Mouse (Mus musculus) testis, postnatal 10 days (tissue): ENCODE measurements at regions not wholly inside any gene's neighbourhood (a gene's known extent, or its start where the extent isn't known, plus 50 kb on each side); places are given as distances from the start of the nearest gene placed in this dataset.

ENCODE experiments used
- DNase-seq: peaks from one replicate; pipeline ENCODE4 v3.0.0; 2021; ENCODE audit warnings: low spot score

GRCm38 (mm10) chr6:143487003-143487402 lies 320.0 kb downstream of the Etnk1 start:
- no peak for DNase-seq

DNA sequence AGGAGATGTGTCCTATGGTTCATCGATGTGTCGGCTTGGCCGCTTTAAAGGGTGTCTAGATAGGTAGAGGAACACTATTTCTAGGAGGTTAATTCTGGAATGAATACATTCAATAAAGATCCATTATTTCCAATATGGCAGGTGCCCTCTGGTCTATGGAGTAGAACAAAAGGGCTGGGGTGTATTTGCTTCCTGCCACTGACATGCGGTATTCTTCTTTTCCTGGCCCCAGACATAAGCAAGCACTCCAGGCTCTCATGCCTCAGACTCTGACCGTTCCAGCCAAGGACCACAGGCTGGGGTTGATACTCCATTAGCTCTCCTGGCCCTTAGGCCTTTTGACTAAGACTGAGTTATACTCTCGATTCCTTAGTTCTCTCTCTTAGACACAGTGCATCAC lies 323.0 kb downstream of the Etnk1 start:
- no peak for DNase-seq

DNA sequence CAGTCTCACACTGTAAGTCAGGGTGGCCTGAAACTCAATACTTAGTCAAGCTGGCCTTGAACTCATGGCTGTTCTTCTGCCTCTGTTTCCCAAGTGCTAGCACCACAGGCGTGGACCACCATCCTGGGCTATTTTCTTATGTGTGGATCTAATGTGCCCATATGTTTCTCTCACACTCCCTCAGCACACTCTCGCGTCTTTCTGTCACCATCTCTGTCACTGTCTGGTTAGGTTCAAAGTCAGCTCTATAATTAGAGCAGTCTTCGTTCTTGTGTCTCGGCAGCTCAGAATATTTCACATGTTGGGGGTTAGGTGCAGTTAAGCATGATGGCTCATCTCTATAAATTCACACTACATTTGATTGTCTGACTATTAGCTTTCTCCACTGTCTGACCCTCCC lies 324.4 kb downstream of the Etnk1 start:
- DNase-seq = no peak

GRCm38 (mm10) chr6:143493543-143493942 lies 326.5 kb downstream of the Etnk1 start:
- no peak for DNase-seq

GRCm38 (mm10) chr6:143494341-143494740 lies 327.3 kb downstream of the Etnk1 start:
- DNase-seq = no peak

GRCm38 (mm10) chr6:143494886-143495285 lies 327.9 kb downstream of the Etnk1 start:
- DNase-seq = no peak

- DNase-seq = no peak
These were observed 331.7 kb downstream of the Etnk1 start for GRCm38 (mm10) chr6:143498764-143499163.

GRCm38 (mm10) chr6:143499259-143500043 lies 332.4 kb downstream of the Etnk1 start:
- DNase-seq = no peak

GRCm38 (mm10) chr6:143502803-143503202 lies 335.8 kb downstream of the Etnk1 start:
- DNase-seq = no peak

DNA sequence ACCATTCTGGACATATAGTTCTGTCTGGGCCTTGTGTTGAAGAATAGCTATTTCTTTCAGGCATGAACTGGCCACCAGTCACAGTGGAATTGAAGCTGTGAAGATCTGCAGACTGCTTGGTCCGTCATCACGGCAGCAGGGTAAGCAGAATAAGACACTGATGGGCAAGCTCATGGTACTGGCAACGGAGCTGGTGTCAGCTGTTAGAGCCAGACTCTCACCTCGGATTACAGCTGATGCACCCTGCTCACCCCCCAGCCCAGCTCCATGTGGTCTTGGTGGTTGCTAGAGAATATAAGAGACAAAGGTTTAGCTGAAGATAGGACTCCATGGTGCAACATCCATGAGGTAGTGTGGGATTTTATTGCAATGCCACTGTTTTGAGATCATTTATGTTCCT lies 336.9 kb downstream of the Etnk1 start:
- no peak for DNase-seq

DNA sequence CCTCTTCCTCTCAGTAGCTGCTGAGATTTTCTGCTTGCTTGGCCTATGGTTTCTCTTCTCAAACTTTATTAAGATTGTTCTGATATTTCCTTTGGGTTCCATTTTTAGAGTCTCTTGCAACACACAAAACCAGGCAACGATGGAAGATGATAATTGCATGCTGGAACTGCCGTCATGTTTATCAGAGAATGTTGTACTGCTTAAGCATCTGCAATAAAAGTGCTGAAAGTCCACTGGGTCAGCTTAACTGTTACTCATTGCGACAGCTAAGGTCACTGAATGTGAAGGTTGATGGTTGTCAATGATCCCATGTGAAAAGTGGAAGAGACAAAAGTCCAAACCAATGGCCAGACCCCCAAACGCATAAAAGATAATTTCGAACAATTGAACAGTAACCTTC lies 346.4 kb downstream of the Etnk1 start:
- no peak for DNase-seq

DNA sequence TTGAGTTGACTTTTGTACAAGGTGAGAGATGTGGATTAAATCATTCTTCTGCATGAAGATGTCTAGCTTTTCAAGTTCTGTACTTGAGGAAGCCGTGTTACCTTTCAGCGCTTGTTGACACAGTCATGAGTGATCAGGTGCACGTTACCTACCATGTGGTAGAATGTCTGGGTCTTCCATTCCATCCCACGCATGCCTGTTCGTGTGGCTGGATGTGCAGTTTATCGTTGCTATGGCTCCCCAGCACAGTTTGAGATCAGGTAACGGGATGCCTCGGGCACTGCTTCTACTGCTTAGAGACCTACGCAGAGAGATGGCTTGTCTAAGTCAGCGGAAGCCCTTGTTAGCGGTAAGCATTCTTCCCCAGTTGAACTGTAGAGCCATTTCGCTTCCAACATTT lies 348.1 kb downstream of the Etnk1 start:
- DNase-seq = no peak

DNA sequence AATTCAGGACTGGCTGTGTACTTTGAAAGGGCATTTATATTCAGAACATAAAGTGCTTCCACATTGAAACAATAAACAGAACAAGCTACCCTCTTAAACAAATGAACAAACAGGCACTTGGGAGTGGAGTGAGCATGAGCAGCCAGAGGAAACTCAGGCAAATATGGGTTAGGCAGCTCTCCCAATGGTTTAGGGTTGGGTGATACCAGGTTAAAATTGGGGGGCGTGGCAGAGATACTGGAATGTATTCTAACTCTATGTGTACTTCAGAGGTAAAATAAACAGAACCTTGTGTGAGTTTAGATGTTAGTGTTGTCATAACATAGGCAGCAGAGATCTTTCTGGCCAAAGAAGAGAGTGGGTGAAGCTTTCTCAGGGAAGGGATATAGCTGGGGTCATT lies 349.7 kb downstream of the Etnk1 start:
- DNase-seq = no peak

DNA sequence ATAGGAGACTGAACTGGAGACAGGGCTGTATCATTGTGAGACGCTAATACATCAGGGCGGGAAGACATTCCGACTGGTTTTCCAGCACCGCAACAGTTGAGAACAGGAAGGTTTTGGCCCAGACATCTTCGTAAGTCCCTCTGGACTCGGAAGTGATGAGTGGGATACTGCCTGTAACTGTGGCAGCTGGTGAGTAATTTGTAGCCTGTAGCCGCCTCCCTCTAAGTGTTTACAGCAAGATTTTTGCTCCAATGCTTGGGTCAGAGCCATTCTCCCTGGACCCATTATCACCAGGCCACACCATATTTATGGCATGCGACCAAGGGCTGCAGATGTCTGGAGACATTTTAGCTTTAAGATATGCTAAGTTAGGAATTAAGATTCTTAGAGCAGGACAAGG lies 351.5 kb downstream of the Etnk1 start:
- DNase-seq = no peak

GRCm38 (mm10) chr6:143519668-143520067 lies 352.6 kb downstream of the Etnk1 start:
- no peak for DNase-seq

DNA sequence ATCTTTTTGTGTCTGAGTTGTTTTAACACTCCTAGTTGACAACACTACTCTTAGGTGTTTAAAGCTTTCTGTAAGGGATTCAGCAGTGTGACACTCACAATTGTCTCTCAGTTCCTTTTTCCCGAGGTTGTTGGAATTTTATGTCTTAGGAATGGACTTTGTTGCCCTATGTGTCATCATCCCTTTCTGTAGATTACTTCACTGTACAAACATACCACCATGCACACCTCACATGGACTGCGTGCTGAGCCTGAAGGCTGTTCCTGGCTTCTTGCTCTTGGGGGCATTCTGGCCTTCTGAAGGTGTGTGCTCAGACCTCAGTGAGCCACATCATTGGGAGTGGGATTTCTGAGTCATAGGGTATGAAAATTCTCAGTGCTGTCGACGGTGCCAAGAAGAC lies 358.1 kb downstream of the Etnk1 start:
- no peak for DNase-seq

DNA sequence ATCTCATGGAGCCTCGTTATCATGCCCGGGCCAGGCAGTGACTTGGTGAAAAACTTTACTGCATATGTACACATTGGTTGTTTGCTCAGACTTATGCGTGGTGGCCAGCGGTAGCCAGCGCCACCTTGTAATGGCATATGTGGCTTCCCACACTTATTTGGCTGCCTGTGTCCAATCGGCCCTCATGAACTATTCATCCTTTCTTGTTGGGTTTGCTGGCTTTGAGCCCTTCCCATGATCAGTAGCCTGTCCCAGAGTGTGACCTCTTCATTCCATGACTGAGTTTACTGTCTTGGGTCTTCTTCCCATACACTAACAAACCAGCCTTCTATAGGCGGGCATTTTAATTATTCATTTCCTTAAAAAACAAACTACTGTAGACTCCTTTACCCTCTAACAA lies 361.9 kb downstream of the Etnk1 start:
- DNase-seq = no peak

- DNase-seq = no peak
These were observed 363.6 kb downstream of the Etnk1 start for GRCm38 (mm10) chr6:143530372-143531224.

DNA sequence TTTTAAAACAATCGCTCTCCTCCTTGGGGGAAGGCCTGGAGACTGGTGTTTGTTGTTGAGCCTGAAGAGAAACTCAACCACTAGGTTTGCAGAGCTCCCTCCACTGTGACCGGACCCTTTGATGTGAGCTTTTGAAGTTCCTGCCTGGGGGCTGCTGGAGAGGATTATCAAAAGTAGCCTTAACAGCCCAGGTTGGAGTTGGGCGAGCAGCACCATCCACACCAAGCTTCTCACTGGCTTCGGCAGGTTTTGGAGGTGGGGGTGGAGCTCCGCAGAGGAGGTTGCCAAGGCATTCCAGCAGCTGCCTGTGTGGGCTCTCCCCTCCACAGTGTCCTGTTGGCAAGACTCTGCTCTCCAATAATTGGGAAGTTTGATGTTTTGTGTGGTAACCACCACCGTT lies 364.5 kb downstream of the Etnk1 start:
- no peak for DNase-seq

- DNase-seq = no peak
These were observed 365.4 kb downstream of the Etnk1 start for GRCm38 (mm10) chr6:143532380-143532779.

DNA sequence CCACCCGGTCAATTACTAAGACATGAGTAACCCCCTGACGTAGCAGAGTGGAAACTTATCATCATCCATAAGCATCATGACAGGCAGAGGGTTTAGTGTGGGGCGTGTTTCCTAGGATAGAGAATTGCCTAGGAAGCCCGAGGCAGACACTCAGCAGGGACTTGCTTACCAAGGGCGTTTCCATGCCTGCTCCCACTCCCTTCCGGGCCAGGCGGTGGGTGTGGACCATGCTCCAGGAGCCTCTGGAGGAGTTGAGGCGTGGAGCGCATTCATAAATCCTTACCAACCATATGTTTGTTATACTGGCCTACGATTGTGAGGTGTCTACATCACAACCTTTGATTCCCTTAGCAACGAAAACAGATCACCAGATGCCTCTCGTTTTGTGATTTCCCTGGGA lies 368.2 kb downstream of the Etnk1 start:
- DNase-seq = no peak

DNA sequence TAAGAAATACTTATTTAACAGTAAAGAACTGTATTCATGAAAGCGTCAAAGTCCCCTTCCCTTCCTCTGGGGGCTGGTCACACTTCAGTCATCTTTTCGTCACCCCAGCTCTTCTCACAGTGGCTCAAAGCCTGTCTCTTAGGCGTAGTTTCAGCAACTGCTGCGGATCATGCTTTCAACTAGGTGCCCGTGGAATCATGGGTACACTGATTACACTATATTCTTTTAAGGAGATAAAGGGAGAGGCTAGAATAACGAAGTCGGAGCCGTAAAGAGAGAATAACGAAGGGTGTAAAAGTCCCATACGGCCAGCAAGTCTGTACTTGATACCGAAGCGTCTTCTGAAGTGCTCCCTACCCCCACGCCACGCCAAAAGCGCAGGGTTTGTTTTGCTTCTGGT lies 368.7 kb downstream of the Etnk1 start:
- no peak for DNase-seq

GRCm38 (mm10) chr6:143536525-143537293 lies 369.7 kb downstream of the Etnk1 start:
- no peak for DNase-seq
